Mouse (Mus musculus): ENCODE data around the gene C1s2. TPM values are rescaled to one million over a fixed set of nuclear protein-coding genes. Genes with fewer than 3 reads are reported as not detected.

Gene C1s2
- polyA plus RNA-seq, 1 experiment from 2014 or later = not detected

GRCm38 (mm10) chr6:124664256-124664655 is 28.4 kb upstream of the C1s2 start:
- Histone ChIP-seq H3K27me3 (replicated peaks; ENCODE audit: control insufficient read depth, insufficient read depth, low read length) (no peaks in the 10 kb centered on the region), H3K9ac (ENCODE audit: low read depth, low read length) (peak overlapping the region; percentile 79), H3K36me3 (ENCODE audit: control insufficient read depth, insufficient read depth) (no peaks in the 10 kb centered on the region), H3K4me2 (replicated peaks; ENCODE audit: low read depth) (peak overlapping the region; percentile 73), H3K27ac (ENCODE audit: low read depth, low read length) (0 out of 2 replicates have a peak overlapping the region, but pooled peaks have one; percentile 35), H3K4me1 (replicated peaks; ENCODE audit: control insufficient read depth, insufficient read depth, low read length) (no peaks in the 10 kb centered on the region; the same call in 1 of the 2 replicates), H3K9me3 (ENCODE audit: control insufficient read depth) (no peaks in the 10 kb centered on the region), H3K4me3 (ENCODE audit: low read depth, low read length) (peak overlapping the region; percentile 81)
- ATAC-seq = no peak
- WGBS = 65% methylated on average over 7 of the region's 7 CpGs
- TF ChIP-seq CTCF (IDR thresholded peaks at IDR 0.05; ENCODE audit: low read depth) = no peak

GRCm38 (mm10) chr6:124663424-124663795 is 27.5 kb upstream of the C1s2 start:
- Histone ChIP-seq H3K9me3 (ENCODE audit: control insufficient read depth) (no peaks in the 10 kb centered on the region), H3K9ac (ENCODE audit: low read depth, low read length) (peak overlapping the region; percentile 79), H3K36me3 (ENCODE audit: control insufficient read depth, insufficient read depth) (no peaks in the 10 kb centered on the region), H3K27me3 (replicated peaks; ENCODE audit: control insufficient read depth, insufficient read depth, low read length) (no peaks in the 10 kb centered on the region), H3K4me2 (replicated peaks; ENCODE audit: low read depth) (peak overlapping the region; percentile 73), H3K4me1 (replicated peaks; ENCODE audit: control insufficient read depth, insufficient read depth, low read length) (no peaks in the 10 kb centered on the region; the same call in 1 of the 2 replicates), H3K4me3 (ENCODE audit: low read depth, low read length) (peak overlapping the region; percentile 81), H3K27ac (ENCODE audit: low read depth, low read length) (peak overlapping the region; percentile 89)
- ATAC-seq = peak; percentile 29
- TF ChIP-seq CTCF (IDR thresholded peaks at IDR 0.05; ENCODE audit: low read depth) = no peak
- 9% methylated on average over 13 of the region's 13 CpGs for WGBS

- Histone ChIP-seq H3K27me3 (replicated peaks; ENCODE audit: control insufficient read depth, insufficient read depth, low read length) (no peaks in the 10 kb centered on the region), H3K4me3 (ENCODE audit: low read depth, low read length) (peak within 1 kb of the TSS; percentile 81), H3K36me3 (ENCODE audit: control insufficient read depth, insufficient read depth) (no peaks in the 10 kb centered on the region), H3K9me3 (ENCODE audit: control insufficient read depth) (no peaks in the 10 kb centered on the region), H3K4me1 (replicated peaks; ENCODE audit: control insufficient read depth, insufficient read depth, low read length) (no peaks in the 10 kb centered on the region; the same call in 1 of the 2 replicates), H3K9ac (ENCODE audit: low read depth, low read length) (peak within 1 kb of the TSS; percentile 79), H3K4me2 (replicated peaks; ENCODE audit: low read depth) (peak within 1 kb of the TSS; percentile 73), H3K27ac (ENCODE audit: low read depth, low read length) (peak within 1 kb of the TSS; percentile 89)
- peak; percentile 81 for TF ChIP-seq CTCF (IDR thresholded peaks at IDR 0.05; ENCODE audit: low read depth)
- peak; percentile 97 for ATAC-seq
- WGBS = under 1% methylated on average over 75 of the region's 87 CpGs
Observed at GRCm38 (mm10) chr6:124662477-124663423, 26.9 kb upstream of the C1s2 start, which contains the start of gene Lpcat3. Gene Lpcat3 (plus strand): TSS chr6:124663027.

GRCm38 (mm10) chr6:124661995-124662394 is 26.1 kb upstream of the C1s2 start:
- peak overlapping the region; percentile 81 for H3K4me3 ChIP-seq (ENCODE audit: low read depth, low read length)
- no peaks in the 10 kb centered on the region for H3K36me3 ChIP-seq (ENCODE audit: control insufficient read depth, insufficient read depth)
- H3K27ac ChIP-seq (ENCODE audit: low read depth, low read length) = peak overlapping the region; percentile 89; the same call in 1 of the 2 replicates
- no peaks in the 10 kb centered on the region for H3K9me3 ChIP-seq (ENCODE audit: control insufficient read depth)
- peak overlapping the region; percentile 73 for H3K4me2 ChIP-seq (replicated peaks; ENCODE audit: low read depth)
- 32% methylated on average over 6 of the region's 6 CpGs for WGBS
- H3K9ac ChIP-seq (ENCODE audit: low read depth, low read length) = 0 out of 2 replicates have a peak overlapping the region, but pooled peaks have one; percentile 79
- H3K4me1 ChIP-seq (replicated peaks; ENCODE audit: control insufficient read depth, insufficient read depth, low read length) = no peaks in the 10 kb centered on the region; the same call in 1 of the 2 replicates
- TF ChIP-seq CTCF (IDR thresholded peaks at IDR 0.05; ENCODE audit: low read depth) = no peak
- H3K27me3 ChIP-seq (replicated peaks; ENCODE audit: control insufficient read depth, insufficient read depth, low read length) = no peaks in the 10 kb centered on the region
- no peak for ATAC-seq

- Histone ChIP-seq H3K4me2 (replicated peaks; ENCODE audit: low read depth) (no peak overlapping the region), H3K9me3 (ENCODE audit: control insufficient read depth) (no peaks in the 10 kb centered on the region), H3K36me3 (ENCODE audit: control insufficient read depth, insufficient read depth) (no peaks in the 10 kb centered on the region), H3K4me1 (replicated peaks; ENCODE audit: control insufficient read depth, insufficient read depth, low read length) (no peaks in the 10 kb centered on the region), H3K27me3 (replicated peaks; ENCODE audit: control insufficient read depth, insufficient read depth, low read length) (no peaks in the 10 kb centered on the region), H3K9ac (ENCODE audit: low read depth, low read length) (no peak overlapping the region), H3K27ac (ENCODE audit: low read depth, low read length) (no peak overlapping the region), H3K4me3 (ENCODE audit: low read depth, low read length) (no peak overlapping the region)
- no peak for ATAC-seq
- 94% methylated on average over 4 of the region's 4 CpGs for WGBS
- TF ChIP-seq CTCF (IDR thresholded peaks at IDR 0.05; ENCODE audit: low read depth) = no peak
Observed at GRCm38 (mm10) chr6:124661156-124661806, 25.4 kb upstream of the C1s2 start.

- Histone ChIP-seq H3K27me3 (replicated peaks; ENCODE audit: control insufficient read depth, insufficient read depth, low read length) (no peaks in the 10 kb centered on the region), H3K9ac (ENCODE audit: low read depth, low read length) (no peak overlapping the region), H3K4me1 (replicated peaks; ENCODE audit: control insufficient read depth, insufficient read depth, low read length) (no peaks in the 10 kb centered on the region), H3K4me3 (ENCODE audit: low read depth, low read length) (no peak overlapping the region), H3K9me3 (ENCODE audit: control insufficient read depth) (peaks cover 3% of the 10 kb centered on the region; the same call in 1 of the 2 replicates), H3K4me2 (replicated peaks; ENCODE audit: low read depth) (no peak overlapping the region), H3K27ac (ENCODE audit: low read depth, low read length) (no peak overlapping the region), H3K36me3 (ENCODE audit: control insufficient read depth, insufficient read depth) (no peaks in the 10 kb centered on the region)
- ATAC-seq = no peak
- no peak for TF ChIP-seq CTCF (IDR thresholded peaks at IDR 0.05; ENCODE audit: low read depth)
- WGBS = 55% methylated on average over 2 of the region's 2 CpGs
Observed at GRCm38 (mm10) chr6:124658067-124658466, 22.2 kb upstream of the C1s2 start.

Data from intestine, postnatal 0 days (tissue).